Mouse (Mus musculus): Measurements from ENCODE around the gene Ftl1.

- TF ChIP-seq ZNF384 (IDR thresholded peaks at IDR 0.05; ENCODE audit: low read depth, low read length) (no peak), CHD2 (IDR thresholded peaks at IDR 0.05; ENCODE audit: low read depth, low read length) (no peak), MAFK (IDR thresholded peaks at IDR 0.05; ENCODE audit: insufficient read depth, low read depth, low read length) (no peak), HCFC1 (IDR thresholded peaks at IDR 0.05; ENCODE audit: borderline replicate concordance, insufficient read depth, low read length) (peak; percentile 99), ZC3H11A (IDR thresholded peaks at IDR 0.05; ENCODE audit: borderline replicate concordance, low read depth, low read length) (no peak)
Measured at GRCm38 (mm10) chr7:45481374-45481927, 21.8 kb upstream of the Ftl1 start, which contains the start of gene Tulp2.
